Mouse (Mus musculus): ENCODE results near the gene AL732309.1. TPM values are rescaled to one million over a fixed set of nuclear protein-coding genes. Genes with fewer than 3 reads are reported as not detected.

The AL732309.1 gene
- total and polyA plus RNA-seq, 3 experiments, result 4.8 to 11.5 TPM; not detected in 1

DNA sequence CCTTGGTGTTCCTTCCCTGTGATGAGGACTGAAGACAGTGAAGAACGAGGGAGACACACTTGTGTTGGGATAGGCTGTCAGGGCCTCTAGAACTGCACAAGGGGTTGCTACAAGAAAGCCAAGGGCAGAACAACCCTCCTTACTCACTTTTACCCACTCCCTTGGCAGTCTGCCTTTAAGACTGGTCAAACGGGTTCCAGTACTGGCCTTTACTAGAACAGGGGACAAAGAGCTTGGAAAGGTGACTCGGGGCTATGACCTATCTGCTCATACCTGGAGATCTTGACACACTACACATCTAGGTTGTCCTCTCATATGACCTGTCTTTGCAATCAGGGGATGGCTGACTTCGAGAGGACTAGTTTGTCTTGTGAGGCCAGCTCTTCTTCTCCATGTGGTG lies 9.1 kb downstream of the AL732309.1 start:
- Histone ChIP-seq H3K27ac (ENCODE audit: control insufficient read depth, low read depth, low read length) (no peak overlapping the region), H3K9me3 (replicated peaks; ENCODE audit: insufficient read depth, low read length) (no peaks in the 10 kb centered on the region), H3K9ac (ENCODE audit: control insufficient read depth, low read depth, low read length, poor library complexity, severe bottlenecking) (no peak overlapping the region), H3K4me1 (ENCODE audit: control insufficient read depth in 1 of 2, insufficient read depth in 2 of 2, low read length in 2 of 2) (peaks cover 6 to 35% of the 10 kb centered on the region in 2 experiments), H3K4me3 (ENCODE audit: control insufficient read depth in 1 of 2, insufficient read depth in 1 of 2, low read depth in 2 of 2, low read length in 2 of 2) (no peak overlapping the region), H3K36me3 (ENCODE audit: control insufficient read depth in 1 of 2, insufficient read depth in 2 of 2, low read length in 2 of 2) (peaks cover 0 to 6% of the 10 kb centered on the region in 2 experiments; a peak in 2 of 4 replicates), H3K79me2 (ENCODE audit: control insufficient read depth, insufficient read depth, low read length, poor library complexity) (no peaks in the 10 kb centered on the region; the same call in 1 of the 2 replicates), H3K27me3 (ENCODE audit: control insufficient read depth in 1 of 2, insufficient read depth in 2 of 2, low read length in 2 of 2) (no peaks in the 10 kb centered on the region)
- no peak for TF ChIP-seq CHD2 (IDR thresholded peaks at IDR 0.05; ENCODE audit: low read length)
- no peak for TF ChIP-seq MYC (IDR thresholded peaks at IDR 0.05; ENCODE audit: low read depth, low read length)
- TF ChIP-seq NELFE (IDR thresholded peaks at IDR 0.05; ENCODE audit: low read depth, low read length), result no peak
- no peak for TF ChIP-seq CHD1 (IDR thresholded peaks at IDR 0.05; ENCODE audit: low read depth, low read length)
- no peak for TF ChIP-seq POLR2A (IDR thresholded peaks at IDR 0.05; ENCODE audit: control insufficient read depth in 1 of 2, insufficient read depth in 1 of 2, low read depth in 1 of 2, low read length in 2 of 2, poor library complexity in 1 of 2)
- no peak for TF ChIP-seq E2F4 (IDR thresholded peaks at IDR 0.05; ENCODE audit: borderline replicate concordance, low read depth, low read length)
- TF ChIP-seq MYB (IDR thresholded peaks at IDR 0.05; ENCODE audit: low read depth, low read length), result no peak
- TF ChIP-seq RCOR1 (IDR thresholded peaks at IDR 0.05; ENCODE audit: low read depth, low read length), result no peak
- TF ChIP-seq MAX (IDR thresholded peaks at IDR 0.05; ENCODE audit: low read length), result no peak
- no peak for TF ChIP-seq ZMIZ1 (IDR thresholded peaks at IDR 0.05; ENCODE audit: low read depth, low read length)
- TF ChIP-seq CTCF (IDR thresholded peaks at IDR 0.05 in 2 of 3, conservative IDR thresholded peaks at IDR 0.05 in 1 of 3; ENCODE audit: control insufficient read depth in 1 of 3, insufficient read depth in 1 of 3, low read depth in 2 of 3, low read length in 3 of 3, poor library complexity in 1 of 3, severe bottlenecking in 1 of 3), result no peak
- TF ChIP-seq TAL1 (IDR thresholded peaks at IDR 0.05; ENCODE audit: low read length), result no peak
- no peak for DNase-seq (ENCODE audit: low read depth, low spot score)

GRCm38 (mm10) chr2:25236614-25237013 lies 10.0 kb downstream of the AL732309.1 start, which contains the start of gene Rnf224:
TSS of gene Rnf224 (minus strand) at chr2:25236787.
- Histone ChIP-seq H3K36me3 (ENCODE audit: control insufficient read depth in 1 of 2, insufficient read depth in 2 of 2, low read length in 2 of 2) (peaks cover 0 to 6% of the 10 kb centered on the region in 2 experiments; a peak in 2 of 4 replicates), H3K9ac (ENCODE audit: control insufficient read depth, low read depth, low read length, poor library complexity, severe bottlenecking) (no peak within 1 kb of the TSS), H3K4me1 (ENCODE audit: control insufficient read depth in 1 of 2, insufficient read depth in 2 of 2, low read length in 2 of 2) (peaks cover 6 to 33% of the 10 kb centered on the region in 2 experiments), H3K4me3 (ENCODE audit: control insufficient read depth in 1 of 2, insufficient read depth in 1 of 2, low read depth in 2 of 2, low read length in 2 of 2) (no peak within 1 kb of the TSS), H3K27me3 (ENCODE audit: control insufficient read depth in 1 of 2, insufficient read depth in 2 of 2, low read length in 2 of 2) (no peaks in the 10 kb centered on the region), H3K27ac (ENCODE audit: control insufficient read depth, low read depth, low read length) (no peak within 1 kb of the TSS), H3K79me2 (ENCODE audit: control insufficient read depth, insufficient read depth, low read length, poor library complexity) (no peaks in the 10 kb centered on the region; the same call in 1 of the 2 replicates), H3K9me3 (replicated peaks; ENCODE audit: insufficient read depth, low read length) (no peaks in the 10 kb centered on the region)
- no peak for TF ChIP-seq SMC3 (IDR thresholded peaks at IDR 0.05; ENCODE audit: low read depth, low read length)
- no peak for DNase-seq (ENCODE audit: low read depth, low spot score)

DNA sequence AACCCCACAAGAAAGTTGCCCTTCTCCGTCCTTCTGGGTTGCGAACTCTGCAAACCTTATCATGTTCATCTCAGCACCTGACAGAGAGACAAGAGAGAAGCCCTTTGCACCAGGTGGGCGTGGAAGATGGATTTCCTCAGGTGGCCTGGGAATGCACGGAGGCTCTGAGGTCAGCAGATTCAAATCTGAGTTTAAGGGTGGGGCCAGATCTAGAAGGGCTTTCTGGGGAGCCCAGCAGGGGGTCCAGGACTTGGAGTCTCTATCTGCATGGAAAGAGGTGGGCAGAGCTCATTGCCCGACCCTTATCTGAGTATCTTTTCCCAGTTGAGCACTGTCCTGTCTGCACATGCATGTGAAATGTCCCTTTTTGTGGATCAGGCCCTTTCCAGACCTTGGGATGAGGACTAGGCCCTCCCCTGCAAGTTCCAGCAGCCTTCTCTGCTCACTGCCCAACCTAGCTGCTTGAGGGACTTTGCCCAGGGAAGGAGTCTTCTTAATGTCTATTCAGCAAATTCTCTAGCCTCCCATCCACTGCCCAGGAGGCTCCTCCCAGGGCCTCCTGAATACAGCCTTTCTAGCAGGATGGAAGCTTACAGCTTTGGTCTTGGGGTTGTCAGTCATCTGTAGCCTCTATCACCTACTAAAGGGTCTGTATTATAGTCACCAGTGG lies 12.0 kb downstream of the AL732309.1 start:
- Histone ChIP-seq H3K9me3 (replicated peaks; ENCODE audit: insufficient read depth, low read length) (no peaks in the 10 kb centered on the region), H3K4me3 (ENCODE audit: control insufficient read depth in 1 of 2, insufficient read depth in 1 of 2, low read depth in 2 of 2, low read length in 2 of 2) (no peak overlapping the region), H3K27ac (ENCODE audit: control insufficient read depth, low read depth, low read length) (no peak overlapping the region), H3K36me3 (ENCODE audit: control insufficient read depth in 1 of 2, insufficient read depth in 2 of 2, low read length in 2 of 2) (peaks cover 0 to 6% of the 10 kb centered on the region in 2 experiments; a peak in 2 of 4 replicates), H3K9ac (ENCODE audit: control insufficient read depth, low read depth, low read length, poor library complexity, severe bottlenecking) (no peak overlapping the region), H3K27me3 (ENCODE audit: control insufficient read depth in 1 of 2, insufficient read depth in 2 of 2, low read length in 2 of 2) (no peaks in the 10 kb centered on the region), H3K4me1 (ENCODE audit: control insufficient read depth in 1 of 2, insufficient read depth in 2 of 2, low read length in 2 of 2) (peaks cover 6 to 26% of the 10 kb centered on the region in 2 experiments), H3K79me2 (ENCODE audit: control insufficient read depth, insufficient read depth, low read length, poor library complexity) (no peaks in the 10 kb centered on the region)
- DNase-seq (ENCODE audit: low read depth, low spot score), result no peak
- TF ChIP-seq EP300 (IDR thresholded peaks at IDR 0.05; ENCODE audit: low read depth in 1 of 2, low read length in 2 of 2) (no peak), RAD21 (IDR thresholded peaks at IDR 0.05; ENCODE audit: low read depth, low read length) (no peak), MEF2A (IDR thresholded peaks at IDR 0.05; ENCODE audit: extremely low read depth, insufficient replicate concordance, low read depth, low read length, poor library complexity, severe bottlenecking) (no peak), CHD2 (IDR thresholded peaks at IDR 0.05; ENCODE audit: low read length) (no peak), GABPA (IDR thresholded peaks at IDR 0.05; ENCODE audit: low read depth, low read length) (no peak), MXI1 (IDR thresholded peaks at IDR 0.05; ENCODE audit: low read depth, low read length) (no peak), ZNF384 (IDR thresholded peaks at IDR 0.05; ENCODE audit: low read depth, low read length) (no peak), MYB (IDR thresholded peaks at IDR 0.05; ENCODE audit: low read depth, low read length) (no peak), RCOR1 (IDR thresholded peaks at IDR 0.05; ENCODE audit: low read depth, low read length) (no peak)
